Mouse (Mus musculus): ENCODE results near the gene Gm20388.

DNA sequence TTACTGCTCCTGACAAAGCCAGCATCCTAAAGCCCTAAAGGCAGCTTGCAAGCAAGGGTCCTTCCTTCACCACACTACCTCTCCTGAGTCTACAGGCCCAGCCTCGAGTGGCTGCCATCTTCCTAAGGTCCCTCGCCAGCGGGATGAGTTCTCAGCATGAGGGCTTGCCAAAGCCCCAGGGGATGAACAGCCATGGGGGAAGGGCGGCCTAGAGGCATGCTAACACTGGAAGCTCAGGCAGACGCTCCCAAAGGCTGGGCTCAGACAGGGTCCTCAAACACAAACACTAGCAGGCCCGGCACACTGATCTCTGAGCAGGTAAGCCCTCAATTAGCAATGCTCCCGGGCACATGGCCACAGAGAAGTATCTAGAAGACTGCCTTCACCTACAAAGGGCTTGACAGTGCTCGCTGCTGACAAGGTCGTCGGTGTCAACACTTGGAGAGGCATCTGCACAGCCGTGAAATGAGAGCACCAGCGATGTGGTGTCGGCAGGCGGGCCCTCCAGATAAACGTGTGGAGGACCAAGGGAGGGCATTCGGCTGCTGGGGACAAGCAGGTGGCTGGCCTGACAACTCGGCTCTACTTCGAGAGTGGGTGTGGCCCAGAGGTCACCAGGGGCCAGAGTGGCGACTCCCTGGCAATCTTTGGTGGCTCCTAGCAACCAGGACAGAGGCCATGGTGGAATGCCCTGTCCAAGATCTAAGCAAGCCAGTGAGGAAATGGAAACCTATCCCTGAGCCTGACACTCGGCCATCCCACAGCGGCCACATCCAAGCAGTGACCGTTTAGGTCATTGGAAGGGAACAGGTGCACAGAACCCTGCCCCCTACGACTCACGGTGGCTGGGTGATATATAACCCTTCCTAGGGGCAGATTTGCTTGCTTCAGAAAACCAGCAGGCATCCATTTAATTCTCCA lies 1640.7 kb downstream of the Gm20388 start:
- TF ChIP-seq EP300 (IDR thresholded peaks at IDR 0.05; ENCODE audit: insufficient read depth, low read depth, low read length) (no peak), POLR2A (IDR thresholded peaks at IDR 0.05; ENCODE audit: insufficient read depth, low read length) (no peak)

Data from ES-Bruce4 (cell line).